Mouse (Mus musculus): ENCODE results near the gene Lelp1. TPM values are rescaled to one million over a fixed set of nuclear protein-coding genes. Genes with fewer than 3 reads are reported as not detected.

Gene Lelp1
- not detected in 2 replicates for polyA plus RNA-seq (2016; fragmentation: Nextera tagmentation; extraction: Ambion mirVana)

- H3K4me1 ChIP-seq (replicated peaks): no peaks in the 10 kb centered on the region
- H3K9ac ChIP-seq: no peak within 1 kb of the TSS
- H3K9me3 ChIP-seq (replicated peaks): 0 out of 2 replicates have a peak, but pooled peaks cover 2% of the 10 kb centered on the region
- no peak for ATAC-seq (ENCODE audit: insufficient number of reproducible peaks, low FRiP score)
- no peaks in the 10 kb centered on the region for H3K27me3 ChIP-seq (replicated peaks)
- H3K4me3 ChIP-seq: no peak within 1 kb of the TSS
- H3K36me3 ChIP-seq: no peaks in the 10 kb centered on the region
- 73% methylated on average over 1 of the region's 1 CpGs for WGBS
- H3K27ac ChIP-seq (ENCODE audit: poor library complexity, severe bottlenecking): no peak within 1 kb of the TSS
- H3K4me2 ChIP-seq: no peak within 1 kb of the TSS
Measured at GRCm38 (mm10) chr3:92142644-92143043, at the start of gene Lelp1. Gene Lelp1, minus strand, starts transcription at chr3:92142744.

GRCm38 (mm10) chr3:92176880-92177279 lies 34.3 kb upstream of the Lelp1 start:
- no peaks in the 10 kb centered on the region for H3K27me3 ChIP-seq (replicated peaks)
- H3K4me3 ChIP-seq: no peak overlapping the region
- H3K36me3 ChIP-seq: no peaks in the 10 kb centered on the region
- no peaks in the 10 kb centered on the region for H3K9me3 ChIP-seq (replicated peaks)
- no peaks in the 10 kb centered on the region for H3K4me1 ChIP-seq (replicated peaks)
- ATAC-seq (ENCODE audit: insufficient number of reproducible peaks, low FRiP score): no peak
- no peak overlapping the region for H3K27ac ChIP-seq (ENCODE audit: poor library complexity, severe bottlenecking)
- WGBS: 66% methylated on average over 1 of the region's 1 CpGs
- no peak overlapping the region for H3K4me2 ChIP-seq
- H3K9ac ChIP-seq: no peak overlapping the region

- Histone ChIP-seq H3K9ac (no peak overlapping the region), H3K36me3 (no peaks in the 10 kb centered on the region), H3K27ac (ENCODE audit: poor library complexity, severe bottlenecking) (no peak overlapping the region), H3K9me3 (replicated peaks) (no peaks in the 10 kb centered on the region), H3K4me1 (replicated peaks) (no peaks in the 10 kb centered on the region), H3K4me2 (no peak overlapping the region), H3K4me3 (no peak overlapping the region), H3K27me3 (replicated peaks) (no peaks in the 10 kb centered on the region)
- 70% methylated on average over 3 of the region's 3 CpGs for WGBS
- no peak for ATAC-seq (ENCODE audit: insufficient number of reproducible peaks, low FRiP score)
Measured at GRCm38 (mm10) chr3:92169847-92170246, 27.3 kb upstream of the Lelp1 start.

- no peaks in the 10 kb centered on the region for H3K4me1 ChIP-seq (replicated peaks)
- H3K9me3 ChIP-seq (replicated peaks): no peaks in the 10 kb centered on the region
- H3K36me3 ChIP-seq: no peaks in the 10 kb centered on the region
- H3K27me3 ChIP-seq (replicated peaks): no peaks in the 10 kb centered on the region
- no peak overlapping the region for H3K27ac ChIP-seq (ENCODE audit: poor library complexity, severe bottlenecking)
- H3K4me3 ChIP-seq: no peak overlapping the region
- ATAC-seq (ENCODE audit: insufficient number of reproducible peaks, low FRiP score): no peak
- no peak overlapping the region for H3K4me2 ChIP-seq
- H3K9ac ChIP-seq: no peak overlapping the region
Measured at GRCm38 (mm10) chr3:92153322-92153721, 10.8 kb upstream of the Lelp1 start.

- Histone ChIP-seq H3K9ac (no peak overlapping the region), H3K9me3 (replicated peaks) (no peaks in the 10 kb centered on the region), H3K27me3 (replicated peaks) (no peaks in the 10 kb centered on the region), H3K4me1 (replicated peaks) (no peaks in the 10 kb centered on the region), H3K27ac (ENCODE audit: poor library complexity, severe bottlenecking) (no peak overlapping the region), H3K4me2 (peak overlapping the region; percentile 33; the same call in 1 of the 2 replicates), H3K4me3 (no peak overlapping the region), H3K36me3 (no peaks in the 10 kb centered on the region)
- 0 out of 2 replicates have a peak, but pooled peaks have one; percentile 55 for ATAC-seq (ENCODE audit: insufficient number of reproducible peaks, low FRiP score)
- 23% methylated on average over 8 of the region's 8 CpGs for WGBS
Measured at GRCm38 (mm10) chr3:92150631-92151277, 8.2 kb upstream of the Lelp1 start.

- no peak overlapping the region for H3K27ac ChIP-seq (ENCODE audit: poor library complexity, severe bottlenecking)
- no peak for ATAC-seq (ENCODE audit: insufficient number of reproducible peaks, low FRiP score)
- no peak overlapping the region for H3K4me3 ChIP-seq
- H3K4me2 ChIP-seq: no peak overlapping the region
- H3K36me3 ChIP-seq: no peaks in the 10 kb centered on the region
- 66% methylated on average over 5 of the region's 5 CpGs for WGBS
- no peak overlapping the region for H3K9ac ChIP-seq
- H3K27me3 ChIP-seq (replicated peaks): no peaks in the 10 kb centered on the region
- H3K9me3 ChIP-seq (replicated peaks): no peaks in the 10 kb centered on the region
- H3K4me1 ChIP-seq (replicated peaks): no peaks in the 10 kb centered on the region
Measured at GRCm38 (mm10) chr3:92147913-92148312, 5.4 kb upstream of the Lelp1 start.

- WGBS: 55% methylated on average over 2 of the region's 2 CpGs
- no peaks in the 10 kb centered on the region for H3K9me3 ChIP-seq (replicated peaks)
- ATAC-seq (ENCODE audit: insufficient number of reproducible peaks, low FRiP score): no peak
- no peak overlapping the region for H3K27ac ChIP-seq (ENCODE audit: poor library complexity, severe bottlenecking)
- H3K36me3 ChIP-seq: no peaks in the 10 kb centered on the region
- H3K4me1 ChIP-seq (replicated peaks): no peaks in the 10 kb centered on the region
- H3K9ac ChIP-seq: no peak overlapping the region
- no peak overlapping the region for H3K4me2 ChIP-seq
- no peaks in the 10 kb centered on the region for H3K27me3 ChIP-seq (replicated peaks)
- H3K4me3 ChIP-seq: no peak overlapping the region
Measured at GRCm38 (mm10) chr3:92147420-92147819, 4.9 kb upstream of the Lelp1 start.

- WGBS: 68% methylated on average over 5 of the region's 5 CpGs
- Histone ChIP-seq H3K4me3 (no peak within 1 kb of the TSS), H3K9me3 (replicated peaks) (no peaks in the 10 kb centered on the region), H3K27me3 (replicated peaks) (no peaks in the 10 kb centered on the region), H3K27ac (ENCODE audit: poor library complexity, severe bottlenecking) (no peak within 1 kb of the TSS), H3K9ac (no peak within 1 kb of the TSS), H3K4me2 (no peak within 1 kb of the TSS), H3K4me1 (replicated peaks) (no peaks in the 10 kb centered on the region), H3K36me3 (no peaks in the 10 kb centered on the region)
- no peak for ATAC-seq (ENCODE audit: insufficient number of reproducible peaks, low FRiP score)
Measured at GRCm38 (mm10) chr3:92123847-92124246, 18.7 kb downstream of the Lelp1 start, which contains the start of gene Prr9. Gene Prr9, minus strand, starts transcription at chr3:92123947.

GRCm38 (mm10) chr3:92120902-92121301 lies 21.6 kb downstream of the Lelp1 start:
- Histone ChIP-seq H3K9me3 (replicated peaks) (no peaks in the 10 kb centered on the region), H3K27ac (ENCODE audit: poor library complexity, severe bottlenecking) (no peak overlapping the region), H3K4me1 (replicated peaks) (no peaks in the 10 kb centered on the region), H3K27me3 (replicated peaks) (no peaks in the 10 kb centered on the region), H3K9ac (no peak overlapping the region), H3K4me2 (no peak overlapping the region), H3K4me3 (no peak overlapping the region), H3K36me3 (no peaks in the 10 kb centered on the region)
- ATAC-seq (ENCODE audit: insufficient number of reproducible peaks, low FRiP score): no peak
- WGBS: 68% methylated on average over 3 of the region's 3 CpGs

- WGBS: 29% methylated on average over 3 of the region's 3 CpGs
- H3K9ac ChIP-seq: no peak overlapping the region
Measured at GRCm38 (mm10) chr3:92117930-92118329, 24.6 kb downstream of the Lelp1 start.

GRCm38 (mm10) chr3:92111526-92111925 lies 31.0 kb downstream of the Lelp1 start:
- Histone ChIP-seq H3K9me3 (replicated peaks) (no peaks in the 10 kb centered on the region), H3K4me1 (replicated peaks) (no peaks in the 10 kb centered on the region), H3K36me3 (no peaks in the 10 kb centered on the region), H3K9ac (no peak overlapping the region), H3K4me3 (no peak overlapping the region), H3K27me3 (replicated peaks) (no peaks in the 10 kb centered on the region), H3K4me2 (no peak overlapping the region), H3K27ac (ENCODE audit: poor library complexity, severe bottlenecking) (no peak overlapping the region)
- ATAC-seq (ENCODE audit: insufficient number of reproducible peaks, low FRiP score): no peak

More at GRCm38 (mm10) chr3:92117930-92118329, 24.6 kb downstream of the Lelp1 start:
- no peaks in the 10 kb centered on the region for H3K4me1 ChIP-seq (replicated peaks)
- ATAC-seq (ENCODE audit: insufficient number of reproducible peaks, low FRiP score): no peak
- no peaks in the 10 kb centered on the region for H3K9me3 ChIP-seq (replicated peaks)
- H3K27ac ChIP-seq (ENCODE audit: poor library complexity, severe bottlenecking): no peak overlapping the region
- H3K4me2 ChIP-seq: no peak overlapping the region
- no peaks in the 10 kb centered on the region for H3K36me3 ChIP-seq
- no peak overlapping the region for H3K4me3 ChIP-seq
- no peaks in the 10 kb centered on the region for H3K27me3 ChIP-seq (replicated peaks)

GRCm38 (mm10) chr3:92110790-92111189 lies 31.8 kb downstream of the Lelp1 start:
- no peaks in the 10 kb centered on the region for H3K4me1 ChIP-seq (replicated peaks)
- no peak overlapping the region for H3K4me3 ChIP-seq
- H3K27ac ChIP-seq (ENCODE audit: poor library complexity, severe bottlenecking): no peak overlapping the region
- no peaks in the 10 kb centered on the region for H3K36me3 ChIP-seq
- H3K9me3 ChIP-seq (replicated peaks): no peaks in the 10 kb centered on the region
- no peak overlapping the region for H3K9ac ChIP-seq
- H3K4me2 ChIP-seq: no peak overlapping the region
- ATAC-seq (ENCODE audit: insufficient number of reproducible peaks, low FRiP score): no peak
- H3K27me3 ChIP-seq (replicated peaks): no peaks in the 10 kb centered on the region
